Mouse (Mus musculus): ENCODE data around the gene Ppfia1. TPM values are rescaled to one million over a fixed set of nuclear protein-coding genes. Genes with fewer than 3 reads are reported as not detected.

Gene Ppfia1
- total RNA-seq, 2 experiments from 2014 or later: 33.0 to 34.6 TPM

GRCm38 (mm10) chr7:144509090-144509489, 44.4 kb downstream of the Ppfia1 start:
- no peak for DNase-seq (ENCODE audit: low spot score in 2 of 2)
- intact Hi-C loops (cut with DNase I): no loop called here

GRCm38 (mm10) chr7:144506807-144507206, 46.7 kb downstream of the Ppfia1 start:
- intact Hi-C loops (cut with DNase I): no loop called here
- no peak for DNase-seq (ENCODE audit: low spot score in 2 of 2)

GRCm38 (mm10) chr7:144503959-144504358, 49.6 kb downstream of the Ppfia1 start:
- intact Hi-C loops (cut with DNase I): no loop called here
- no peak for DNase-seq (ENCODE audit: low spot score in 2 of 2)

GRCm38 (mm10) chr7:144492931-144493330, 60.6 kb downstream of the Ppfia1 start:
- DNase-seq (ENCODE audit: low spot score in 2 of 2): no peak
- intact Hi-C loops (cut with DNase I): no loop called here

GRCm38 (mm10) chr7:144490201-144490873, 63.2 kb downstream of the Ppfia1 start:
- no peak for DNase-seq (ENCODE audit: low spot score in 2 of 2)
- intact Hi-C loops (cut with DNase I): no loop called here

GRCm38 (mm10) chr7:144489067-144489774, 64.3 kb downstream of the Ppfia1 start:
- DNase-seq (ENCODE audit: low spot score in 2 of 2): no peak
- intact Hi-C loops (cut with DNase I): no loop called here

GRCm38 (mm10) chr7:144480314-144480713, 73.2 kb downstream of the Ppfia1 start:
- DNase-seq (ENCODE audit: low spot score in 2 of 2): no peak
- intact Hi-C loops (cut with DNase I): no loop called here

GRCm38 (mm10) chr7:144479569-144479968, 74.0 kb downstream of the Ppfia1 start:
- intact Hi-C loops (cut with DNase I): no loop called here

GRCm38 (mm10) chr7:144475741-144476140, 77.8 kb downstream of the Ppfia1 start:
- intact Hi-C loops (cut with DNase I): no loop called here
- DNase-seq (ENCODE audit: low spot score in 2 of 2): no peak

More at GRCm38 (mm10) chr7:144479569-144479968, 74.0 kb downstream of the Ppfia1 start:
- peak; percentile 57 to 59 for DNase-seq (ENCODE audit: low spot score in 2 of 2)

- DNase-seq (ENCODE audit: low spot score in 2 of 2): no peak
- intact Hi-C loops (cut with DNase I): no loop called here
Measured at GRCm38 (mm10) chr7:144473486-144473885, 80.0 kb downstream of the Ppfia1 start.

GRCm38 (mm10) chr7:144471103-144471502, 82.4 kb downstream of the Ppfia1 start:
- DNase-seq (ENCODE audit: low spot score in 2 of 2): no peak
- intact Hi-C loops (cut with DNase I): no loop called here

- intact Hi-C loops (cut with DNase I): no loop called here
- peak; percentile 88 to 92 for DNase-seq (ENCODE audit: low spot score in 2 of 2)
Measured at GRCm38 (mm10) chr7:144470545-144471059, 82.9 kb downstream of the Ppfia1 start, which contains the start of gene Cttn. Cttn (minus strand) TSS chr7:144471009.

- intact Hi-C loops (cut with DNase I): no loop called here
- no peak for DNase-seq (ENCODE audit: low spot score in 2 of 2)
Measured at GRCm38 (mm10) chr7:144469908-144470544, 83.5 kb downstream of the Ppfia1 start.

- DNase-seq (ENCODE audit: low spot score in 2 of 2): no peak
- intact Hi-C loops (cut with DNase I): no loop called here
Measured at GRCm38 (mm10) chr7:144469181-144469641, 84.3 kb downstream of the Ppfia1 start.

- intact Hi-C loops (cut with DNase I): no loop called here
- DNase-seq (ENCODE audit: low spot score in 2 of 2): no peak
Measured at GRCm38 (mm10) chr7:144468741-144469140, 84.8 kb downstream of the Ppfia1 start.

- DNase-seq (ENCODE audit: low spot score in 2 of 2): no peak
- intact Hi-C loops (cut with DNase I): no loop called here
Measured at GRCm38 (mm10) chr7:144462577-144462976, 91.0 kb downstream of the Ppfia1 start.

- no peak for DNase-seq (ENCODE audit: low spot score in 2 of 2)
- intact Hi-C loops (cut with DNase I): no loop called here
Measured at GRCm38 (mm10) chr7:144461246-144461902, 92.2 kb downstream of the Ppfia1 start.

- DNase-seq (ENCODE audit: low spot score in 2 of 2): no peak
- intact Hi-C loops (cut with DNase I): no loop called here
Measured at GRCm38 (mm10) chr7:144458881-144459280, 94.6 kb downstream of the Ppfia1 start.

GRCm38 (mm10) chr7:144450661-144451060, 102.9 kb downstream of the Ppfia1 start:
- intact Hi-C loops (cut with DNase I): no loop called here
- no peak for DNase-seq (ENCODE audit: low spot score in 2 of 2)

All from left cerebral cortex, postnatal 14 days (tissue).